Mouse (Mus musculus) CH12.LX (cell line): ENCODE results near the gene Olfr709-ps1. TPM values are rescaled to one million over a fixed set of nuclear protein-coding genes. Genes with fewer than 3 reads are reported as not detected.
"Not testable (repeated sequence)": the region's sequence is repeated elsewhere in the genome, so short reads cannot be mapped to it uniquely, and the experiment has no call there.

Experiments used
- DNase-seq: peaks from one replicate; pipeline ENCODE4 v3.0.0-alpha.2; 2013; ENCODE audit errors: extremely low read depth
- H3K27ac ChIP-seq: 2 replicates; pipeline ENCODE4 v1.5.1; 2012; ENCODE audit warnings: low read depth, mild to moderate bottlenecking, control low read depth, moderate library complexity; ENCODE audit not compliant: insufficient read depth
- H3K27me3 ChIP-seq: replicated peaks from 2 replicates; pipeline ENCODE3; 2012; ENCODE audit warnings: inconsistent platforms
- H3K36me3 ChIP-seq, 2 experiments: replicated peaks in 1 of 2; 2 replicates each; pipeline versions ENCODE3 to v1.6.1; 2012; ENCODE audit warnings: inconsistent platforms in 1 of 2, low read length in 1 of 2, mild to moderate bottlenecking in 1 of 2, mixed read lengths in 1 of 2, moderate library complexity in 1 of 2; ENCODE audit not compliant: control insufficient read depth in 1 of 2, insufficient read depth in 1 of 2
- H3K4me1 ChIP-seq, 2 experiments: 2 replicates each; pipeline ENCODE4 v1.6.1; 2012; ENCODE audit warnings: inconsistent platforms in 1 of 2, moderate library complexity in 1 of 2; ENCODE audit not compliant: insufficient read depth in 2 of 2, control insufficient read depth in 1 of 2
- H3K4me2 ChIP-seq: 2 replicates; pipeline ENCODE4 v1.6.1; 2012; ENCODE audit warnings: low read depth, mild to moderate bottlenecking, control low read depth; ENCODE audit not compliant: poor library complexity, insufficient read depth, severe bottlenecking
- H3K4me3 ChIP-seq, 3 experiments: fragments of 150-350 bp in 1 of 3; sonication (generic) in 1 of 3; replicated peaks in 1 of 3; 2 replicates each; pipeline versions ENCODE3 to v1.5.1; 2011 to 2012; ENCODE audit warnings: low read depth in 2 of 3, low read length in 2 of 3, mild to moderate bottlenecking in 2 of 3, moderate library complexity in 2 of 3, control low read depth in 1 of 3, improper control_type of control experiment in 1 of 3, inconsistent platforms in 1 of 3, mixed read lengths in 1 of 3; ENCODE audit not compliant: poor library complexity in 1 of 3
- H3K79me2 ChIP-seq: replicated peaks from 2 replicates; pipeline ENCODE4 v1.6.1; 2012; ENCODE audit warnings: mild to moderate bottlenecking, moderate library complexity; ENCODE audit not compliant: control insufficient read depth, poor library complexity, insufficient read depth, severe bottlenecking; ENCODE audit errors: extremely low read depth
- H3K9ac ChIP-seq: 2 replicates; pipeline ENCODE4 v1.6.1; 2012; ENCODE audit warnings: low read depth, mild to moderate bottlenecking, control low read depth, moderate library complexity; ENCODE audit not compliant: insufficient read depth
- H3K9me3 ChIP-seq: replicated peaks from 2 replicates; pipeline ENCODE3; 2012; ENCODE audit warnings: low read length, inconsistent platforms, mixed read lengths
- CTCF ChIP-seq, 2 experiments: IDR thresholded peaks in 1 of 2; conservative IDR thresholded peaks in 1 of 2; 2 replicates each; pipeline ENCODE4 v1.5.1; 2011 to 2012; ENCODE audit warnings: low read depth in 2 of 2, low read length in 2 of 2, improper control_type of control experiment in 1 of 2, inconsistent platforms in 1 of 2, mild to moderate bottlenecking in 1 of 2, moderate library complexity in 1 of 2
- E2F4 ChIP-seq: IDR thresholded peaks from 2 replicates; pipeline ENCODE4 v1.6.1; 2011; ENCODE audit warnings: low read depth, low read length, improper control_type of control experiment; ENCODE audit not compliant: insufficient replicate concordance
- EP300 ChIP-seq: IDR thresholded peaks from 2 replicates; pipeline ENCODE4 v1.6.1; 2011; ENCODE audit warnings: low read length, improper control_type of control experiment
- GABPA ChIP-seq: IDR thresholded peaks from 2 replicates; pipeline ENCODE4 v1.6.1; 2012; ENCODE audit warnings: low read depth, low read length, improper control_type of control experiment, inconsistent platforms; ENCODE audit not compliant: insufficient replicate concordance
- IRF4 ChIP-seq: IDR thresholded peaks from 2 replicates; pipeline ENCODE4 v1.6.1; 2014; ENCODE audit warnings: low read depth, mild to moderate bottlenecking, inconsistent platforms, low read length, improper control_type of control experiment
- JUN ChIP-seq: IDR thresholded peaks from 2 replicates; pipeline ENCODE4 v1.6.1; 2011; ENCODE audit warnings: low read depth, mild to moderate bottlenecking, low read length, improper control_type of control experiment, moderate library complexity; ENCODE audit not compliant: insufficient read depth
- JUND ChIP-seq: conservative IDR thresholded peaks from 2 replicates; pipeline ENCODE4 v1.6.1; 2011; ENCODE audit warnings: low read depth, low read length, improper control_type of control experiment
- KAT2A ChIP-seq: IDR thresholded peaks from 2 replicates; pipeline ENCODE4 v1.6.1; 2012; ENCODE audit warnings: low read length, improper control_type of control experiment, inconsistent platforms; ENCODE audit not compliant: insufficient replicate concordance
- MAZ ChIP-seq: IDR thresholded peaks from 2 replicates; pipeline ENCODE4 v1.6.1; 2012; ENCODE audit warnings: low read depth, mild to moderate bottlenecking, inconsistent platforms, low read length, improper control_type of control experiment, moderate library complexity
- MEF2A ChIP-seq: IDR thresholded peaks from 2 replicates; pipeline ENCODE4 v1.6.1; 2014; ENCODE audit warnings: low read depth, mild to moderate bottlenecking, inconsistent platforms, low read length, improper control_type of control experiment, borderline replicate concordance
- POLR2AphosphoS2 ChIP-seq: IDR thresholded peaks from 2 replicates; pipeline ENCODE4 v1.6.1; 2011; ENCODE audit warnings: low read depth, low read length, improper control_type of control experiment
- RAD21 ChIP-seq: IDR thresholded peaks from 2 replicates; pipeline ENCODE4 v1.6.1; 2011; ENCODE audit warnings: low read depth, mild to moderate bottlenecking, low read length, improper control_type of control experiment, moderate library complexity
- RCOR1 ChIP-seq: conservative IDR thresholded peaks from 2 replicates; pipeline ENCODE4 v1.6.1; 2012; ENCODE audit warnings: low read depth, mild to moderate bottlenecking, inconsistent platforms, low read length, improper control_type of control experiment
- SMC3 ChIP-seq: IDR thresholded peaks from 2 replicates; pipeline ENCODE4 v1.6.1; 2011; ENCODE audit warnings: low read depth, low read length, improper control_type of control experiment
- TBP ChIP-seq: conservative IDR thresholded peaks from 2 replicates; pipeline ENCODE4 v1.6.1; 2011; ENCODE audit warnings: low read depth, low read length, improper control_type of control experiment
- dilution Hi-C: fragments of 300-500 bp; cut with MboI; formaldehyde crosslinking; loops from 2 replicates; pipeline ENCODE4 v1.14.3; 2020; ENCODE audit warnings: low sequenced_read_pairs; ENCODE audit not compliant: extremely low pct_unique_long_range_greater_than_20kb, extremely low pct_ligation_motif_present
- in situ Hi-C: fragments of 300-500 bp; cut with MboI; formaldehyde crosslinking; loops from 3 replicates; pipeline ENCODE4 v1.14.3; 2019; ENCODE audit warnings: low sequenced_read_pairs, low pct_ligation_motif_present, low pct_unique_long_range_greater_than_20kb, mixed read lengths
- polyA plus RNA-seq: library from polyadenylated mRNA; unstranded; fragments of >175 nt; gene quantifications from 2 replicates; pipeline ENCODE4 v1.2.1, GENCODE M21; 2012; ENCODE audit warnings: low read depth; ENCODE audit not compliant: insufficient read length
- total RNA-seq, 2 experiments: library from RNA; depleted of rRNA; stranded (reverse); fragments of 300-350 nt in 1 of 2; fragments of >200 nt in 1 of 2; gene quantifications; 2 replicates each; pipeline ENCODE4 v1.2.3; 2012 to 2014

The Olfr709-ps1 gene
- total and polyA plus RNA-seq, 3 experiments: not detected

DNA sequence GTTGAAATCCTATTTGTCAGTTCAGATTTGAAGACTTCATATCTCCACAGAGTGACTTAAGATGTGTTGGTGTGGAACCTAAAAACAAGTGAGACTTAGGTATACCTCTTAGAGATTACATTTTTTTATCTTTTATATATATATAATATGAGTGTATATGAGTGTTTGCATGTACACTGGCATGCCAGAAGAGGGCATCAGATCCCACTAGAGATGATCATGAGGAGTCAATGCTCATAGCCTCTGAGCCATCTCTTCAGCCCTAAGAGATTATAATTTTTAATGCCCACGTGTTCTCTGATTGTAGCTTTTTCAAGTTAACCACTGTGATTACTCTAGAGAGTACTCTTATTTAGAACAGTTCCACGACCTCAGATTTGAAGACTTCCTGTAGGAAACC, 24.3 kb downstream of the Olfr709-ps1 start, which contains the start of gene Olfr1532-ps1:
TSS of gene Olfr1532-ps1 (plus strand) at position 326 of the 400 bp plus-strand sequence.
- Histone ChIP-seq H3K9me3 (no peaks in the 10 kb centered on the region), H3K4me1 (no peaks in the 10 kb centered on the region), H3K27ac (no peak within 1 kb of the TSS), H3K79me2 (no peaks in the 10 kb centered on the region), H3K4me2 (no peak within 1 kb of the TSS), H3K4me3 (no peak within 1 kb of the TSS), H3K36me3 (no peaks in the 10 kb centered on the region), H3K9ac (no peak within 1 kb of the TSS), H3K27me3 (no peaks in the 10 kb centered on the region)
- TF ChIP-seq IRF4 (no peak), GABPA (no peak), POLR2AphosphoS2 (no peak), SMC3 (peak; percentile 53), JUND (no peak), RAD21 (peak; percentile 26), CTCF (conservative IDR thresholded peaks at IDR 0.05 in 1 of 2, IDR thresholded peaks at IDR 0.05 in 1 of 2; ENCODE audit: low read depth in 2 of 2, low read length in 2 of 2) (peak; percentile 10 to 53; a peak in 2 of 4 replicates), E2F4 (no peak)
- DNase-seq: peak; percentile 17
- in situ Hi-C loops (no loop called here), dilution Hi-C loops (no loop called here)

DNA sequence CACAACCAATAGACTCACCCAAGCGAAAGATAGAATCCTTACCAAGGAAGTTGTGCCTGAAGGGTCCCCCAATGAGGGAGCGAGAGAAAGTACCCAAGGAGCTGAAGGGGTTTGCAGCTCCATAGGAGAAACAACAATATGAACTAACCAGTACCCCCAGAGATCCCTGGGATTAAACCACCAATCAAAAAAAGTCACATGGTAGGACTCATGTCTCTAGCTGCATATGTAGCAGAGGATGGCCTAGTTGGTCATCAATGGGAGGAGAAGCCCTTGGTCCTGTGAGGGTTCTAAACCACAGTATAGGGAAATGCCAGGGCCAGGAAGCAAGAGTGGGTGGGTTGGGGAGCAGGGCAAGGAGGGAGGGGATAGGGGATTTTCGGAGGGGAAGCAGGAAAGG, 30.9 kb downstream of the Olfr709-ps1 start, which contains the start of gene Olfr707:
TSS of gene Olfr707 (minus strand) at position 101 of the 400 bp plus-strand sequence.
- H3K4me3 ChIP-seq, DNase-seq, H3K36me3 ChIP-seq, H3K4me2 ChIP-seq, H3K9ac ChIP-seq, dilution Hi-C loops, H3K27ac ChIP-seq, H3K9me3 ChIP-seq, H3K79me2 ChIP-seq, H3K27me3 ChIP-seq, in situ Hi-C loops, H3K4me1 ChIP-seq: not testable (repeated sequence)

DNA sequence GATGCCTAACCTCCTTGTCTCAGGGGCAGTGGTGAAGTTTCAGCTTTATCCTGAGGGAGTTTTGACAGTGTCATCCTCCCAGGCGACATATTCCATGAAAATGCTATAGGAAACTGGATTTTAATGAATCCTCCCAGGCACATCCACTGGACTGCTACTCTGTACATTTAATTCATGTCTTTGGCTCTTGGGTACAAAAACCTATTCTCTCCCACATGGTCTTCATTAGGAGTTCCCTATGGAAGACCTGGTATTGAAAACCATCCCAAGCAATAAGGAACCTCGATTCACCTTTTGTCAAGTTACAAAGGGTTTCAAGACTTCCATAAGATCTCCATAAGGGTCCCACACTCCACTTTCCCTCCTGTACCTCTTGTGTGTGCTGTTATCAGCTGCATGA, 44.0 kb downstream of the Olfr709-ps1 start, which contains the start of gene Olfr706:
TSS of gene Olfr706 (minus strand) at position 101 of the 400 bp plus-strand sequence.
- Histone ChIP-seq H3K4me3 (no peak within 1 kb of the TSS), H3K27ac (no peak within 1 kb of the TSS), H3K9me3 (no peaks in the 10 kb centered on the region)
- no peak for DNase-seq
- in situ Hi-C loops: no loop called here
- TF ChIP-seq E2F4 (no peak), SMC3 (no peak), POLR2AphosphoS2 (no peak), MEF2A (no peak), EP300 (no peak), CTCF (conservative IDR thresholded peaks at IDR 0.05 in 1 of 2, IDR thresholded peaks at IDR 0.05 in 1 of 2; ENCODE audit: low read depth in 2 of 2, low read length in 2 of 2) (no peak), JUN (no peak), MAZ (no peak), KAT2A (no peak), RCOR1 (no peak), TBP (no peak)
- TF ChIP-seq, all 38 proteins: peak for 0
- Histone ChIP-seq H3K9ac (no peak within 1 kb of the TSS), H3K4me1 (no peaks in the 10 kb centered on the region), H3K4me2 (no peak within 1 kb of the TSS), H3K27me3 (no peaks in the 10 kb centered on the region), H3K36me3 (no peaks in the 10 kb centered on the region), H3K79me2 (no peaks in the 10 kb centered on the region)
- dilution Hi-C loops: no loop called here
